Mouse (Mus musculus) heart, postnatal 0 days (tissue): Measurements from ENCODE around the gene Galnt7.

Experiments
- CTCF ChIP-seq: IDR thresholded peaks from 2 replicates; pipeline ENCODE4 v1.5.1; 2016; ENCODE audit warnings: antibody characterized with exemption, control low read depth, low read depth
- EP300 ChIP-seq: IDR thresholded peaks from 2 replicates; pipeline ENCODE4 v1.6.1; 2016; ENCODE audit warnings: antibody characterized with exemption, low read depth

- TF ChIP-seq CTCF (no peak), EP300 (no peak)
Measured at GRCm38 (mm10) chr8:57510791-57511315, 142.0 kb downstream of the Galnt7 start.
